Mouse (Mus musculus) liver, postnatal 0 days (tissue): ENCODE measurements around the gene Gm17359.

Source experiments
- CTCF ChIP-seq: sonication (generic); IDR thresholded peaks from 2 replicates; pipeline ENCODE4 v1.5.1; 2016; ENCODE audit warnings: antibody characterized with exemption, low read depth
- EP300 ChIP-seq: IDR thresholded peaks from 2 replicates; pipeline ENCODE4 v1.6.1; 2016; ENCODE audit warnings: antibody characterized with exemption, low read depth, mild to moderate bottlenecking

- TF ChIP-seq CTCF (no peak), EP300 (no peak)
These were observed 49.3 kb upstream of the Gm17359 start for GRCm38 (mm10) chr3:79287108-79287576.
